Mouse (Mus musculus) lung, postnatal 0 days (tissue): ENCODE data around the gene Mbl2.

Experiments used
- CTCF ChIP-seq: IDR thresholded peaks from 2 replicates; pipeline ENCODE4 v1.5.1; 2016; ENCODE audit warnings: antibody characterized with exemption, mild to moderate bottlenecking
- EP300 ChIP-seq: IDR thresholded peaks from 2 replicates; pipeline ENCODE4 v1.6.1; 2016; ENCODE audit warnings: antibody characterized with exemption, mild to moderate bottlenecking, control low read depth

GRCm38 (mm10) chr19:30216186-30216585, 16.6 kb upstream of the Mbl2 start:
- TF ChIP-seq EP300 = no peak
- TF ChIP-seq CTCF = no peak
